Mouse (Mus musculus) megakaryocyte, embryonic 14.5 days (primary cell): Measurements from ENCODE around the gene Rapgef6.

Experiments
- FLI1 ChIP-seq: IDR thresholded peaks from 2 replicates; pipeline ENCODE4 v1.6.1; 2012; ENCODE audit warnings: low read length, inconsistent platforms, mixed read lengths
- GATA1 ChIP-seq: IDR thresholded peaks from 3 replicates; pipeline ENCODE4 v1.6.1; 2012; ENCODE audit warnings: mixed read lengths, low read length, inconsistent platforms, borderline replicate concordance

GRCm38 (mm10) chr11:54724353-54725034, 201.8 kb downstream of the Rapgef6 start:
- TF ChIP-seq GATA1 (no peak), FLI1 (no peak)
